Mouse (Mus musculus): ENCODE results near the gene Pnpla2.

Gene Pnpla2

GRCm38 (mm10) chr7:141463824-141464602 lies 9.0 kb downstream of the Pnpla2 start:
- in situ Hi-C loops (cut with MboI; ENCODE audit: low pct_unique_long_range_greater_than_20kb in 1 of 2, low sequenced_read_pairs in 2 of 2, unreplicated experiment in 1 of 2), result loop anchor here in 1 of 2 experiments (25.0 kb wide), 1 partner anchor 1527 kb away; the partner anchor contains the start of gene Utf1

GRCm38 (mm10) chr7:141464603-141465201 lies 9.7 kb downstream of the Pnpla2 start:
- in situ Hi-C loops (cut with MboI; ENCODE audit: low pct_unique_long_range_greater_than_20kb in 1 of 2, low sequenced_read_pairs in 2 of 2, unreplicated experiment in 1 of 2), result loop anchor here in 1 of 2 experiments (25.0 kb wide), 1 partner anchor 1527 kb away; the partner anchor contains the start of gene Utf1

DNA sequence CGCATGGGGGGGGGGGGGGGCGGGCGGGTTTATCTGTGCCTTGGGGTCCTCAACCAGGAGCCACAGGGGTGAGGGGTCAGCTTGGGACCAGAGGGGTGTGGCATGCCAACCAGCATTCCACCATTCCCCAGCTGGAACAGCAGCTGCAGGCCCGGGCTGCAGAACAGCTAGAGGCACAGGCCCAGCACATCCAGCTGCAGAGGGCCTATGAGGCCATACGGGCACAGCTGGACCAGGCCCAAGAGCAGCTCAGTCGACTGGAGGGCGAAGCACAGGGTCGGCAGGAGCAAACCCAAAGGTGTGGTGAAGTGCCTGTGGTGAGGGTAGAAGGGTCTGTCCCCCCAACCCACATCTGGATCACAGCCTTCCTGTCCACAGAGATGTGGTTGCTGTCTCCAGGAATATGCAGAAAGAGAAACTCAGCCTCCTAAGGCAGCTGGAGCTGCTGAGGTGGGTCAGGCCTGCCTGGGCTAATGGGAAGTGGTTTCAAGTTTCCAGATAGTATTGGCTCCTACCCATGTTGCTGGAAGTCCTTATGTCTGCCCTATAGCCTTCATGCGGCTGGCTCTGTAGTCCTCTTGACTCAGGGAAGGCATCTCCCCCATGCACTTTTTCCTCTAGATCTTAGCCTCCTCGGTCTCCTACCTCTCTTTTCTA lies 10.5 kb downstream of the Pnpla2 start:
- in situ Hi-C loops (cut with MboI; ENCODE audit: low pct_unique_long_range_greater_than_20kb in 1 of 2, low sequenced_read_pairs in 2 of 2, unreplicated experiment in 1 of 2), result loop anchor here in 1 of 2 experiments (25.0 kb wide), 1 partner anchor 1528 kb away; the partner anchor contains the start of gene Utf1

- in situ Hi-C loops (cut with MboI; ENCODE audit: low pct_unique_long_range_greater_than_20kb in 1 of 2, low sequenced_read_pairs in 2 of 2, unreplicated experiment in 1 of 2), result loop anchor here in 1 of 2 experiments (25.0 kb wide), 1 partner anchor 1529 kb away; the partner anchor contains the start of gene Utf1
Observed at GRCm38 (mm10) chr7:141466045-141466394, 11.0 kb downstream of the Pnpla2 start.

DNA sequence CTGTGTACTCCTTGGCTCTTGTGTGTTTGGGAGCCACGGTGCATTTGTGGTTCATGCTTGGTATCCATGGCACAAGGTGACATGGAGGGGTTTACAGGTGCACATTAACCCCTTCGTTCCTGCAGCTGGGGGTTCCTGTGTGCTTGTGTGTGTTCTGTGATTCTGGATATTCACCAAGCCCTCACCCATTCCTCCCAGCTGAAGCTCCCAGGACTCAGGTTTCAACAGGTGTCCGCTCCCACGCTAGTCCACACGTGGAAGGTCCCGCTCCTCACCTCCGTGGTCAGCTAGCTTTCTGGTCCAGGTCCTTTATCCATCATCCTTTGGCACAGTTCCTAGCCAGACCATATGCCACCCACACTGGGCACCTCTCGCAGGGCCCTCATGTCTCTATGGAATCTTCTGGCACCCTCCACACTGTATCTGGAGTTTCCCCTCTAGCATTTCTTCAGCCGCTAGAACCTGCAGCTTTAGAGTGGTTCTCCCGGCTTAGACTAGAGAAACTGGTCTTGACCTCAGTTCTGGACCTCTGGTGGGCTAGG lies 11.7 kb downstream of the Pnpla2 start:
- in situ Hi-C loops (cut with MboI; ENCODE audit: low pct_unique_long_range_greater_than_20kb in 1 of 2, low sequenced_read_pairs in 2 of 2, unreplicated experiment in 1 of 2), result loop anchor here in 1 of 2 experiments (25.0 kb wide), 1 partner anchor 1529 kb away; the partner anchor contains the start of gene Utf1

DNA sequence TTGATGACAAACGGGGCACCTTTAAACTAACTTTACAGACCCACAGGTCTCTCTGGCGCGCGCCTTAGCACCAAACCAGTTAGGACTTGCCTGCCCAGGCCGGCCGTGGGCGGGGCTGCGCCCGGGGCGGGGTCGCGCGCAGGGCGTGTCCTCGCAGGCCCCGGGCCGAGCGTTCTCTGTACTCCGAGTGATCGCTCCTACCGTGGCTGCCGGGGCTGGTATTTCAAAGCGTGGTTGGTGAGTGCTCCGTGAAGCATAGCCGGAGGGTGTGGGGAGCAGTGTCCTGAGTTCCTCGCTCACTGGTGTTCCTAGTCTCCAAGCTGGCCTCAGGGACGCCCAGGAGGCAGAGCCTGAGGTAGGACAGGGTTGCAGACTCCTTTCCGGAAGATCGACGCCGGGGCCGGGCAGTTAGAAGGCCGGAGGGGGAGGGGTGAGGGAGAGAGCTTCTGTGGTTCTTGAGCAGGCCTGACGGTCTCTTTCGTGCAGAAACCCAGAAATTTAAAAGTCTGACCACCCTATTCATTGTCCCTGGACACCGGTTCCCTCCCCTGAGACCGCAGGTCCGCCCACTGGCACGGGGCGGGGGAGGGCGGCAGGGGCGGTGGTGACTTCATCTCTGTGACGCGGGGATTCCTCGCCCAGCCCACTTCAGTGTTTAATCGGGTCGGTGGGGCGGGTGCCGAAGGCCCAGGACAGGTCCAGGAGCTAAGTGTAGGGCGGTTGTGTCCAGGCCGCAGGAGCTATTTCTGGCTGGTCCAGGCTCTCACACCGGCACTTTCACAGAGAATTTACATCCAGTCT lies 12.4 kb downstream of the Pnpla2 start, which contains the start of gene Cd151:
Gene Cd151, plus strand, starts transcription at position 163 of the 801 bp plus-strand sequence.
- in situ Hi-C loops (cut with MboI; ENCODE audit: low pct_unique_long_range_greater_than_20kb in 1 of 2, low sequenced_read_pairs in 2 of 2, unreplicated experiment in 1 of 2), result loop anchor here in 1 of 2 experiments (25.0 kb wide), 1 partner anchor 1530 kb away; the partner anchor contains the start of gene Utf1

GRCm38 (mm10) chr7:141468164-141468521 lies 13.1 kb downstream of the Pnpla2 start:
- in situ Hi-C loops (cut with MboI; ENCODE audit: low pct_unique_long_range_greater_than_20kb in 1 of 2, low sequenced_read_pairs in 2 of 2, unreplicated experiment in 1 of 2), result loop anchor here in 1 of 2 experiments (25.0 kb wide), 1 partner anchor 1531 kb away; the partner anchor contains the start of gene Utf1

- in situ Hi-C loops (cut with MboI; ENCODE audit: low pct_unique_long_range_greater_than_20kb in 1 of 2, low sequenced_read_pairs in 2 of 2, unreplicated experiment in 1 of 2), result loop anchor here in 1 of 2 experiments (25.0 kb wide), 1 partner anchor 1531 kb away; the partner anchor contains the start of gene Utf1
Observed at GRCm38 (mm10) chr7:141468522-141469211, 13.7 kb downstream of the Pnpla2 start.

- in situ Hi-C loops (cut with MboI; ENCODE audit: low pct_unique_long_range_greater_than_20kb in 1 of 2, low sequenced_read_pairs in 2 of 2, unreplicated experiment in 1 of 2), result loop anchor here in 1 of 2 experiments (25.0 kb wide), 1 partner anchor 1532 kb away; the partner anchor contains the start of gene Utf1
Observed at GRCm38 (mm10) chr7:141469352-141469751, 14.4 kb downstream of the Pnpla2 start.

DNA sequence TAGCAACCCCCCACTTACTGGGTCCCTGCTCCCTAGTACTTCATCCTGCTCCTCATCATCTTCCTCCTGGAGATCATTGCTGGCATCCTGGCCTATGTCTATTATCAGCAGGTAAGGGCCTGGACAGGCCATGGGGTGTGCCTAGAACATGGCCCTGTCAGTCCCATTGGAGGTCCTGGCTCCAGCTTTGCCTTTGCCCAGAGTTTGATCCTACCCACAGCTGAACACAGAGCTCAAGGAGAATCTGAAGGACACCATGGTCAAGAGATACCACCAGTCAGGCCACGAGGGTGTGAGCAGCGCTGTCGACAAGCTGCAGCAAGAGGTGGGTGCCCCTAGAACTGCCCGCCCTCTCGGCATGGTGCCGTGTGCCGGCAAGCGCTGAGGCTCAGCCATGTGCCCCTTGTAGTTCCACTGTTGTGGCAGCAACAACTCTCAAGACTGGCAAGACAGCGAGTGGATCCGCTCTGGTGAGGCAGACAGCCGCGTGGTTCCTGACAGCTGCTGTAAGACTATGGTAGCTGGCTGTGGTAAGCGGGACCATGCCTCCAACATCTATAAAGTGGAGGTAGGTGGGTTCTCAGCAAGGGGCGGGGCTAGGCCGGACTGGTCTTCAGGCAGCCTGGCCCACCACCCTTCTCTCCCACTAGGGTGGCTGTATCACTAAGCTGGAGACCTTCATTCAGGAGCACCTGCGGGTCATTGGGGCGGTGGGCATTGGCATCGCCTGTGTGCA lies 15.1 kb downstream of the Pnpla2 start:
- in situ Hi-C loops (cut with MboI; ENCODE audit: low pct_unique_long_range_greater_than_20kb in 1 of 2, low sequenced_read_pairs in 2 of 2, unreplicated experiment in 1 of 2), result loop anchor here in 1 of 2 experiments (25.0 kb wide), 1 partner anchor 1533 kb away; the partner anchor contains the start of gene Utf1

DNA sequence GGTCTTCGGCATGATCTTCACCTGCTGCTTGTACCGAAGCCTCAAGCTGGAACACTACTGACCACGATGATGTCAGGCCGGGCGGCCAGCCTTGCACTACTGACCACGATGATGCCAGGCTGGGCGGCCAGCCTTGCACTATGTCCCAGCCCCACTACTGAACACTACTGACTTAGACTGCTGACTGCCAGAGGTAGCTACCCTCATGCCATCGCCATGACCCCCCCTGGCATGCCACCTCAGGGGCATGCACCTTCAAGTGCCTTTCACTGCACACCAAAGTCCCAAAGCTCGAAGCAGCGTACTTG lies 15.6 kb downstream of the Pnpla2 start:
- in situ Hi-C loops (cut with MboI; ENCODE audit: low pct_unique_long_range_greater_than_20kb in 1 of 2, low sequenced_read_pairs in 2 of 2, unreplicated experiment in 1 of 2), result loop anchor here in 1 of 2 experiments (25.0 kb wide), 1 partner anchor 1533 kb away; the partner anchor contains the start of gene Utf1

GRCm38 (mm10) chr7:141471236-141471635 lies 16.2 kb downstream of the Pnpla2 start:
- in situ Hi-C loops (cut with MboI; ENCODE audit: low pct_unique_long_range_greater_than_20kb in 1 of 2, low sequenced_read_pairs in 2 of 2, unreplicated experiment in 1 of 2), result loop anchor here in 1 of 2 experiments (25.0 kb wide), 1 partner anchor 1534 kb away; the partner anchor contains the start of gene Utf1

- in situ Hi-C loops (cut with MboI; ENCODE audit: low pct_unique_long_range_greater_than_20kb in 1 of 2, low sequenced_read_pairs in 2 of 2, unreplicated experiment in 1 of 2), result loop anchor here in 1 of 2 experiments (25.0 kb wide), 1 partner anchor 1535 kb away; the partner anchor contains the start of gene Utf1
Observed at GRCm38 (mm10) chr7:141472226-141472625, 17.2 kb downstream of the Pnpla2 start.

DNA sequence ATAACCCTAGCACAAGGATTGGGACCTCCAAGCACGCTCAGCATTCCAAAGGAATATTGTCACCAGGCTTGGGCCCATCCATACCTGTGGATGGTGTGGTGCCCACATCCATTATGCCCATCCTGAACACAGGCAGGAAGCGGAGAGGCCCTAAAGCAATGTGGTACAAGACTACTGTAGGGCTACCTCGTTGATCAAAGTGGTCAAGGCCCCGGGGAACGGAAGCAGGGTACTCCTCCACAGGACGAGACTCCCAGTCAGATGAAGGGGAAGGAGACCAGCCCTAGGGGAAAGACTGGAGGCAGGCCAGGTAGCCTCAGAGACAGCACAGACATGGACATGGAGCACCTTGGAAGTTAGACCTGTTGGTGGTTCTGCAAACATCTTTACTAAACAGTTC lies 17.8 kb downstream of the Pnpla2 start:
- in situ Hi-C loops (cut with MboI; ENCODE audit: low pct_unique_long_range_greater_than_20kb in 1 of 2, low sequenced_read_pairs in 2 of 2, unreplicated experiment in 1 of 2), result loop anchor here in 1 of 2 experiments (25.0 kb wide), 1 partner anchor 1535 kb away; the partner anchor contains the start of gene Utf1

- in situ Hi-C loops (cut with MboI; ENCODE audit: low pct_unique_long_range_greater_than_20kb in 1 of 2, low sequenced_read_pairs in 2 of 2, unreplicated experiment in 1 of 2), result loop anchor here in 1 of 2 experiments (25.0 kb wide), 1 partner anchor 1537 kb away; the partner anchor contains the start of gene Utf1
Observed at GRCm38 (mm10) chr7:141474160-141474559, 19.2 kb downstream of the Pnpla2 start.

Data from mouse embryonic stem cell (cell line).